Mouse (Mus musculus) testis, adult 2 months (tissue): ENCODE results near the gene Hnrnpa0. TPM values are rescaled to one million over a fixed set of nuclear protein-coding genes. Genes with fewer than 3 reads are reported as not detected.

Source experiments
- H3K27ac ChIP-seq: fragments of 200-500 bp; 2 replicates; pipeline ENCODE4 v1.5.1; 2012; ENCODE audit warnings: low read depth, low read length; ENCODE audit not compliant: control insufficient read depth, insufficient read depth
- H3K27me3 ChIP-seq: fragments of 200-500 bp; 2 replicates; pipeline ENCODE4 v1.6.1; 2012; ENCODE audit warnings: mild to moderate bottlenecking, low read length, moderate library complexity; ENCODE audit not compliant: control insufficient read depth, insufficient read depth
- H3K36me3 ChIP-seq: fragments of 200-500 bp; 2 replicates; pipeline ENCODE4 v1.6.1; 2012; ENCODE audit warnings: mild to moderate bottlenecking, low read length; ENCODE audit not compliant: control insufficient read depth, insufficient read depth
- H3K4me1 ChIP-seq: fragments of 200-500 bp; 2 replicates; pipeline ENCODE4 v1.6.1; 2012; ENCODE audit warnings: low read length; ENCODE audit not compliant: control insufficient read depth, insufficient read depth
- H3K4me3 ChIP-seq: fragments of 200-500 bp; 2 replicates; pipeline ENCODE4 v1.5.1; 2012; ENCODE audit warnings: low read depth, mild to moderate bottlenecking, low read length, moderate library complexity, mixed read lengths; ENCODE audit not compliant: control insufficient read depth
- CTCF ChIP-seq: fragments of 200-500 bp; IDR thresholded peaks from 2 replicates; pipeline ENCODE4 v1.5.1; 2012; ENCODE audit warnings: low read depth, mild to moderate bottlenecking, inconsistent platforms, low read length, moderate library complexity; ENCODE audit not compliant: control insufficient read depth, insufficient read depth, insufficient replicate concordance
- POLR2A ChIP-seq: fragments of 200-500 bp; IDR thresholded peaks from 2 replicates; pipeline ENCODE4 v1.6.1; 2012; ENCODE audit warnings: low read depth, mild to moderate bottlenecking, inconsistent platforms, low read length, moderate library complexity; ENCODE audit not compliant: control insufficient read depth
- polyA plus RNA-seq: library from polyadenylated mRNA; depleted of rRNA; stranded (reverse); fragments of >200 nt; gene quantifications from 2 replicates; pipeline ENCODE4 v1.2.3, GENCODE M21; 2012

Gene Hnrnpa0
- polyA plus RNA-seq, 1 experiment: 36.8 TPM

GRCm38 (mm10) chr13:58115227-58115626 lies 13.1 kb downstream of the Hnrnpa0 start:
- no peaks in the 10 kb centered on the region for H3K36me3 ChIP-seq
- TF ChIP-seq CTCF (no peak), POLR2A (no peak)
- H3K27ac ChIP-seq: no peak overlapping the region
- no peak overlapping the region for H3K4me3 ChIP-seq
- peaks cover 16% of the 10 kb centered on the region for H3K4me1 ChIP-seq
- no peaks in the 10 kb centered on the region for H3K27me3 ChIP-seq

GRCm38 (mm10) chr13:58113061-58113900 lies 15.1 kb downstream of the Hnrnpa0 start, which contains the start of gene Klhl3:
TSS of gene Klhl3 (minus strand) at chr13:58113592.
- TF ChIP-seq CTCF (no peak), POLR2A (no peak)
- Histone ChIP-seq H3K4me3 (peak within 1 kb of the TSS; percentile 64), H3K27ac (no peak within 1 kb of the TSS)

GRCm38 (mm10) chr13:58112601-58113041 lies 15.7 kb downstream of the Hnrnpa0 start:
- Histone ChIP-seq H3K36me3 (no peaks in the 10 kb centered on the region), H3K4me1 (peaks cover 16% of the 10 kb centered on the region), H3K4me3 (peak overlapping the region; percentile 64), H3K27ac (no peak overlapping the region), H3K27me3 (no peaks in the 10 kb centered on the region)
- TF ChIP-seq POLR2A (no peak), CTCF (no peak)

More at GRCm38 (mm10) chr13:58113061-58113900, 15.1 kb downstream of the Hnrnpa0 start, which contains the start of gene Klhl3:
- H3K36me3 ChIP-seq: no peaks in the 10 kb centered on the region
- H3K4me1 ChIP-seq: peaks cover 16% of the 10 kb centered on the region
- no peaks in the 10 kb centered on the region for H3K27me3 ChIP-seq

GRCm38 (mm10) chr13:58112191-58112590 lies 16.2 kb downstream of the Hnrnpa0 start:
- no peak overlapping the region for H3K27ac ChIP-seq
- no peaks in the 10 kb centered on the region for H3K36me3 ChIP-seq
- no peak overlapping the region for H3K4me3 ChIP-seq
- H3K27me3 ChIP-seq: no peaks in the 10 kb centered on the region
- TF ChIP-seq CTCF (no peak), POLR2A (no peak)
- peaks cover 16% of the 10 kb centered on the region for H3K4me1 ChIP-seq

GRCm38 (mm10) chr13:58111306-58111705 lies 17.1 kb downstream of the Hnrnpa0 start:
- no peak overlapping the region for H3K4me3 ChIP-seq
- H3K36me3 ChIP-seq: no peaks in the 10 kb centered on the region
- no peak overlapping the region for H3K27ac ChIP-seq
- no peaks in the 10 kb centered on the region for H3K27me3 ChIP-seq
- no peak for TF ChIP-seq POLR2A
- no peak for TF ChIP-seq CTCF
- H3K4me1 ChIP-seq: peaks cover 16% of the 10 kb centered on the region

- peaks cover 8% of the 10 kb centered on the region; the same call in 1 of the 2 replicates for H3K4me1 ChIP-seq
- no peak overlapping the region for H3K4me3 ChIP-seq
- H3K27ac ChIP-seq: no peak overlapping the region
- no peak for TF ChIP-seq CTCF
- TF ChIP-seq POLR2A: no peak
- H3K27me3 ChIP-seq: no peaks in the 10 kb centered on the region
- H3K36me3 ChIP-seq: no peaks in the 10 kb centered on the region
These were observed 37.7 kb downstream of the Hnrnpa0 start for GRCm38 (mm10) chr13:58090643-58091042.

- TF ChIP-seq POLR2A (no peak), CTCF (no peak)
- H3K27ac ChIP-seq: no peak overlapping the region
These were observed 44.0 kb downstream of the Hnrnpa0 start for GRCm38 (mm10) chr13:58084396-58084795.

More at GRCm38 (mm10) chr13:58084396-58084795, 44.0 kb downstream of the Hnrnpa0 start:
- Histone ChIP-seq H3K27me3 (no peaks in the 10 kb centered on the region), H3K4me3 (no peak overlapping the region), H3K36me3 (no peaks in the 10 kb centered on the region), H3K4me1 (no peaks in the 10 kb centered on the region)
